Mouse (Mus musculus) midbrain, embryonic 14.5 days (tissue): ENCODE data around the gene Clasp1. TPM values are rescaled to one million over a fixed set of nuclear protein-coding genes. Genes with fewer than 3 reads are reported as not detected.

ENCODE experiments used
- ATAC-seq: fragments of 200-750 bp; cut with Nextera tagmentation; 2 replicates; pipeline ENCODE4 v1.8.0; 2017; ENCODE audit warnings: moderate number of reproducible peaks, moderate library complexity; ENCODE audit not compliant: low FRiP score, low TSS enrichment
- DNase-seq: peaks from one replicate; pipeline ENCODE4 v3.0.0-alpha.2; 2015
- H3K27ac ChIP-seq: fragments of 300-500 bp; sonication (generic); replicated peaks from 2 replicates; pipeline ENCODE4 v1.5.1; 2014; ENCODE audit warnings: mild to moderate bottlenecking, low read depth, low read length, moderate library complexity
- H3K27me3 ChIP-seq: fragments of 300-500 bp; sonication (generic); 2 replicates; pipeline ENCODE4 v1.6.1; 2014; ENCODE audit warnings: low read length, control low read depth, mixed read lengths; ENCODE audit not compliant: control insufficient read depth, insufficient read depth
- H3K36me3 ChIP-seq: fragments of 300-500 bp; sonication (generic); 2 replicates; pipeline ENCODE4 v1.6.1; 2014; ENCODE audit warnings: low read length, control low read depth; ENCODE audit not compliant: control insufficient read depth, insufficient read depth
- H3K4me1 ChIP-seq: fragments of 300-500 bp; sonication (generic); 2 replicates; pipeline ENCODE4 v1.6.1; 2014; ENCODE audit warnings: mild to moderate bottlenecking, antibody characterized with exemption, low read length, control low read depth; ENCODE audit not compliant: control insufficient read depth, insufficient read depth
- H3K4me2 ChIP-seq: fragments of 300-500 bp; sonication (generic); 2 replicates; pipeline ENCODE4 v1.6.1; 2014; ENCODE audit warnings: mild to moderate bottlenecking, low read length, moderate library complexity
- H3K4me3 ChIP-seq: fragments of 300-500 bp; sonication (generic); replicated peaks from 2 replicates; pipeline ENCODE4 v1.5.1; 2014; ENCODE audit warnings: low read depth, low read length
- H3K9ac ChIP-seq: fragments of 300-500 bp; sonication (generic); replicated peaks from 2 replicates; pipeline ENCODE4 v1.6.1; 2014; ENCODE audit warnings: mild to moderate bottlenecking, low read length, moderate library complexity
- H3K9me3 ChIP-seq: fragments of 300-500 bp; sonication (generic); 2 replicates; pipeline ENCODE4 v1.6.1; 2016; ENCODE audit warnings: low read length, control low read depth, mixed read lengths; ENCODE audit not compliant: control insufficient read depth
- WGBS: fragments of 180-500 bp; shearing (Covaris S2); extraction: QIAGEN DNeasy Blood & Tissue Kit; methylation state at CpG from one replicate; pipeline ENCODE4 v1.1.7; 2014; 5-methylcytosine and 5-hydroxymethylcytosine counted together
- polyA plus RNA-seq: library from polyadenylated mRNA; unstranded; fragments of >200 nt; fragmentation: Nextera tagmentation; extraction: Ambion mirVana; gene quantifications from 2 replicates; pipeline ENCODE4 v1.2.1, GENCODE M21; 2014

The Clasp1 gene
- polyA plus RNA-seq, 1 experiment from 2014 or later = 140 TPM

DNA sequence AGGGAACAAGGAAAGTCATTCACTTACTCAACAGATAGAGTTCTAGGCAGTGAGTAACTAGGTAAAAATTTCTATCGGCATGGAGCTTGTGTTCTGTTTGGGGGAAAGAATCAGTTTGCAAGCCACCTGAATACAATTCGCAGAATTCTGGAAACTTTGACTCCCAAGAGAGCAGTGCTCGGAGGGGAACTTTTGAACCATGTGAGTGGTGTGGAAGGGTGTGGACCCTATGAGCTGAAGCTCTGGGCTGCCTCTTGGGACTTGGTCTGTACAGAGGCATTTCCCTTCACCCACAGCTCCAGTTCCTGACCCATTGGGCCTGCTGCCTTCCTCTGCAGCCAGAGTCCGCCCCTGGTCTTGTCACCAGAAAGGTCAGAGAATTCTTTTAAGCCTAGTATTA lies 64.7 kb downstream of the Clasp1 start:
- Histone ChIP-seq H3K27ac (no peak overlapping the region), H3K9ac (no peak overlapping the region), H3K4me2 (no peak overlapping the region), H3K36me3 (no peaks in the 10 kb centered on the region), H3K4me1 (peaks cover 13% of the 10 kb centered on the region), H3K9me3 (no peaks in the 10 kb centered on the region), H3K27me3 (no peaks in the 10 kb centered on the region), H3K4me3 (no peak overlapping the region)
- no peak for ATAC-seq
- 94% methylated on average over 4 of the region's 4 CpGs for WGBS
- DNase-seq = no peak

DNA sequence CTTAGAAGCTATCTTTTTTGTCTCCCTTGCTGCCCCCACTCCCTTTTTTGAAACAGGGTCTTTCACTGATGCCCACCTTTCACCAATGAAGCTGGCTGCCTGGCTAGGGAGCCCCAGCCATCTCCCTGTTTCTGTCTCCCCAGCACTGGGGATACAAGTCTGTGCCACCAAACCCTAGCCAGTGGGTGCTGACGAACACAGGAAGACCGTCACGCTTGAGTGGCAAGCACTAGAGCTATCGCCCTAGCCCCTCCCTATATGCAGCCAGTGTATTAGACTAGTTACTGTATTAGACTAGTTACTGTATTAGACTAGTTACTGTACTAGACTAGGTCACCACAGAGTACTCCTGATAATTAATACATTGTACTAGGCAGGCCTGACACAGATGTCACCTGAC lies 66.0 kb downstream of the Clasp1 start:
- 75% methylated on average over 4 of the region's 4 CpGs for WGBS
- ATAC-seq (no peak), DNase-seq (no peak)
- no peaks in the 10 kb centered on the region for H3K27me3 ChIP-seq
- H3K9me3 ChIP-seq = no peaks in the 10 kb centered on the region
- H3K27ac ChIP-seq = no peak overlapping the region
- H3K36me3 ChIP-seq = no peaks in the 10 kb centered on the region
- no peak overlapping the region for H3K4me3 ChIP-seq
- peaks cover 16% of the 10 kb centered on the region for H3K4me1 ChIP-seq
- no peak overlapping the region for H3K4me2 ChIP-seq
- H3K9ac ChIP-seq = no peak overlapping the region

DNA sequence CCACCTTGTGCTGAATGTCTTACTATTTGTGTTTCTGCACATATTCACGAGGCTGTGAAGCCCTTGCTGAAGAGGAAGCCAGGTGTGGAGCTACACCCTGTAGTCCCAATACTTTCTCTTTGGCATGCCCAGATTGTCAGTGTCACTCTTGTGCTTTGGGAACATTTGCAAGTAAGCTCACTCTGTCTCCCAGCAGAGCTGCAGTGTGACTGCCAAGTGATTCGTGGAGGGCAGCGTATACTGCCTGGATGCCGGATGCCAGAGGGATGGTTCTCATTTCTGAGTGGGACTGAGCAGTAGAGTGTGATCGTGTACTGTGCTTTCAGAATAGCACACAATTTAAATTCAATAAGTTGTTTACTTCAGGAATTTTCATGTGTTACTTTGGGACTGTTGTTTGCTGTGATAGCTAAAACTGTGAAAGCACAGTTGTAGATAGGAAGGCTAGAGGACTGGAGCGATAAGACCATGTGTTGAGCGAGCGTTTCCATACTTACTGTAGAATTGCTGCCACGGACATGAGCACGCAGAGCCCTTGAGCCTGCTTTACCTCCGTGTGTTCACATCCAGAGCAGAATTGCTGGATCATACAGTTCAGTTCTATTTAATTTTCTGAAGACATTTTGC lies 68.5 kb downstream of the Clasp1 start:
- WGBS = 47% methylated on average over 11 of the region's 11 CpGs
- Histone ChIP-seq H3K36me3 (peaks cover 7% of the 10 kb centered on the region), H3K9ac (0 out of 2 replicates have a peak overlapping the region, but pooled peaks have one; percentile 7), H3K9me3 (no peaks in the 10 kb centered on the region), H3K27me3 (no peaks in the 10 kb centered on the region), H3K27ac (peak overlapping the region; percentile 53), H3K4me2 (peak overlapping the region; percentile 77; the same call in 1 of the 2 replicates), H3K4me1 (peaks cover 17% of the 10 kb centered on the region), H3K4me3 (no peak overlapping the region)
- DNase-seq (peak; percentile 17), ATAC-seq (no peak)

DNA sequence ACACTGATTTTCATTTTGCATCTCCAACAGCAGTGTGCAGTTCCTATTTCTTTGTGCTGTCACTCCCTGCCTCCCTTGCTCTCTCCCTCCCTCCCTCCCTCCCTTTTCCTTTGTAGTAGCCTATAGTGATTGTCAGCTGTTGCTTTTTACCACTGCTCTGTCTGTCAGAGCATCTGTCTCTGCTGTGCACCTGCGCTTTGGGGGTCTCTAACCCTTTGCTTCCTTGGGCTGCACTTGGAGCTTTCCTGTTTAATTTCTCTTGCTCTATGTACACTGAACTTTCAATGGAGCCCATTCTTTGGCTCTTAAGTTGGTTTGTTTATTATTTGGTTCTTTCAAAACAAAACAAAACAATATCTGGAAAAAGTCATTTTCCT lies 69.0 kb downstream of the Clasp1 start:
- Histone ChIP-seq H3K4me3 (no peak overlapping the region), H3K4me1 (peaks cover 17% of the 10 kb centered on the region), H3K36me3 (peaks cover 12% of the 10 kb centered on the region), H3K9me3 (no peaks in the 10 kb centered on the region), H3K27ac (0 out of 2 replicates have a peak overlapping the region, but pooled peaks have one; percentile 14), H3K4me2 (peak overlapping the region; percentile 77), H3K9ac (no peak overlapping the region), H3K27me3 (no peaks in the 10 kb centered on the region)
- ATAC-seq (no peak), DNase-seq (peak; percentile 9)
- 24% methylated on average over 1 of the region's 1 CpGs for WGBS

DNA sequence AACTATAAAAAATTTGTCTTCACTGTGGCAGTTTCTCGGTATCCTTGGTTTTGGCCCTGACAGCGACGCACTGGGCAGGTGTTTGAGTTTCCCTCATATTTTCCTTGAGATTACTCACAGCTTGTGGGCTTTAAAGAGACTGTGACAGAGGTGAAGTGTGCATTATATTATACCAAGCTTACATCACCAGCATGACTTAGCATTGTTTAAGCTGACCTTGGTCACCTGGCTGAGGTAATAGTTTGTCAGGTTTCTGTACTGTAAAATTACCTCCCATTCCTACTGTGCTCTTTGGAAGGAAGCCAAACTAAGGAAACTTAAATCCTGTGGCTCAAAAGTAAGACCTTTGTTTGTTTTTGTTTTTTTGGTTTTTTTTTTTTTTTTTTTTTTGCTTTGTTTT lies 69.4 kb downstream of the Clasp1 start:
- no peaks in the 10 kb centered on the region for H3K27me3 ChIP-seq
- ATAC-seq (no peak), DNase-seq (no peak)
- H3K27ac ChIP-seq = no peak overlapping the region
- WGBS = 61% methylated on average over 3 of the region's 3 CpGs
- no peak overlapping the region for H3K4me3 ChIP-seq
- no peak overlapping the region for H3K9ac ChIP-seq
- peaks cover 17% of the 10 kb centered on the region for H3K4me1 ChIP-seq
- H3K36me3 ChIP-seq = peaks cover 12% of the 10 kb centered on the region
- H3K9me3 ChIP-seq = no peaks in the 10 kb centered on the region
- H3K4me2 ChIP-seq = peak overlapping the region; percentile 77

DNA sequence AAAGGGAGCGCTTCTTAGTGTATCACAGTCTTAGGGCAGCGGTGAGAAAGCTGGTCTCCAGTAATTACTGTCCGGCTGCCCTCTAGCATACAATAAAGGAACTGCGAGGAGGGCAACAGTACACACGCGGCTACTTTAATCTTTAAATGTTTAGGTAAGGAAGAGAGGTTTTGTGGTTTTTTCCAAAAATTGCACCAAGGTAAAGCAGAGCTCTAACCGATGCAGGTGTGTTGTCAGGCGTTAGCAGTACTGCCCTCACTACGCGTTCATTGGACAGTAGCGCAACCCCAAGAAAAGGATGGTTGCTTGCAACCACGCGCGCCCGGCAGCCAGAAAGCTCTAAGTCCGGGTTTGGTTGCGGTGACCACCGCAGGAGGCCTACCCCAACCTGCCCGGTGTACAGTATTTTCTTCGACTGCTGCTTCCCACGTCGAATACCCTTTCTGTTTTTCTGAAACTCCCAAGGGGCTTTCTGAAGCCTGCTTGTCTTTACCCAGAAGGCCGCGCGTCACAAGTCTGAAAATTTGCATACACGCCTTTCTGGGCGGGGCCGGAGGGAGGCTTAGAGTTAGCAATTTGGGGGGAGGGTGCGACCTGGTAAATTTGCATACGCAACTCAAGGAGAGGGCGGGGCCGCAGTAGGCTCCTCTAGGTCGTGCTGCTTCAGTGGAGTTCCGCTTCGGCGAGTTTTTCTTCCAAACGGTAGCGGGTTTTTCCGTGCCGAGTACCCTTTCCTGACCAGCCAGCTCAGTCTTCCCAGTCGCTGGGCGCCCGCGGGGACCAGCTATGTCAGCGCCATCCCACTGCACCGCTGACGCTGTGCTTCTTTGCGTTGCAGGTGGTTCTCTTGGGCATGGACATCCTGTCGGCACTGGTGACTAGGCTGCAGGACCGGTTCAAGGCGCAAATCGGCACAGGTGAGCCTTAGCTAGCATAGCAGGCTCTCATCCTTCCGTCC lies 70.4 kb downstream of the Clasp1 start:
- peaks cover 17% of the 10 kb centered on the region for H3K4me1 ChIP-seq
- H3K27ac ChIP-seq = peak overlapping the region; percentile 89
- peaks cover 22% of the 10 kb centered on the region for H3K36me3 ChIP-seq
- peak overlapping the region; percentile 77 for H3K4me2 ChIP-seq
- H3K4me3 ChIP-seq = peak overlapping the region; percentile 48
- no peaks in the 10 kb centered on the region for H3K27me3 ChIP-seq
- 2% methylated on average over 53 of the region's 53 CpGs for WGBS
- peak; percentile 95 for DNase-seq
- H3K9ac ChIP-seq = peak overlapping the region; percentile 58
- no peaks in the 10 kb centered on the region for H3K9me3 ChIP-seq
- ATAC-seq = peak; percentile 90

DNA sequence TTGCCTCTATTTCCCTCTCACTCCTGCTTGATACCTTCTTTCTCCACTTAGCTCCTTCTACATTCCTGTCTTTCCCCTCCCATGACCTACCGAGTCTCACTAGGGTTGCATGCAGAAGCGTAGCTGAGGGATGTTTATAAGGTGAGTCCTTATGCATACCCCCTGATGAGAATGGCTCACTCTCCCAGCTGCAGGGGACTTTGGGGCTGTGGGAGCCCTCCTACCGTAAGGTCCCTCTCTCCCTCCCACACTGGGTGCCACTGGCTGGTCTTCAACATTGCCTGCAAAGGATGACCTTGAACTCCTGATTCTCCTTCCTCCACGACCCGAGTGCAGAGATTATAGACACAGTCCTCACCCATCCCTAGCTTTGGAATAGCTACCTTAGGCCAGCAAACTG lies 71.9 kb downstream of the Clasp1 start:
- no peaks in the 10 kb centered on the region for H3K27me3 ChIP-seq
- 91% methylated on average over 5 of the region's 5 CpGs for WGBS
- H3K4me1 ChIP-seq = peaks cover 17% of the 10 kb centered on the region
- no peak overlapping the region for H3K4me2 ChIP-seq
- H3K27ac ChIP-seq = no peak overlapping the region
- no peak for DNase-seq
- H3K9ac ChIP-seq = no peak overlapping the region
- peaks cover 37% of the 10 kb centered on the region for H3K36me3 ChIP-seq
- ATAC-seq = no peak
- H3K4me3 ChIP-seq = no peak overlapping the region
- no peaks in the 10 kb centered on the region for H3K9me3 ChIP-seq

DNA sequence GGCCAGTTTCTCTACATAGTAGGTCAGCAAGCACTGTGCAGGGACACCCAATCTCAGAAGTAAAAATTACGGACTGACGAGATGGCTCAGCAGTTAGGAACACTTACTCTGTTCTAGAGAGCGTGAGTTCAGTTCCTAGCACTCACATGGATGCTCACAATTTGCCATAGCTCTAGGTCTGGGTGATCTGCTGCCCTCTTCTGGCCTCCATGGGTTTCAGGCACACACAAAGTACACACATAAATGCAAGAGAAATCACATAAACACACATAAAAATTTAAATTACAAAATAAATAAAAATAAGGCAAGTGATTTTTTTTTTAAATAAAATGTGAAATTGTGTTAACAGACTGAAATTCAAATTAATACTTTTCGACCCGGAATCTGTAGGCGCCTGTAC lies 77.2 kb downstream of the Clasp1 start:
- Histone ChIP-seq H3K27me3 (no peaks in the 10 kb centered on the region), H3K36me3 (peaks cover 82% of the 10 kb centered on the region), H3K9ac (no peak overlapping the region), H3K27ac (no peak overlapping the region), H3K9me3 (no peaks in the 10 kb centered on the region), H3K4me3 (no peak overlapping the region), H3K4me1 (no peaks in the 10 kb centered on the region), H3K4me2 (no peak overlapping the region)
- no peak for ATAC-seq
- DNase-seq = peak; percentile 12
- whole genome bisulfite sequencing = 97% methylated on average over 6 of the region's 6 CpGs
